Mouse (Mus musculus) limb, embryonic 11.5 days (tissue): ENCODE measurements around the gene Gamt. TPM values are rescaled to one million over a fixed set of nuclear protein-coding genes. Genes with fewer than 3 reads are reported as not detected.
A peak's percentile ranks its signal among the peaks of the same experiment; 100 is the strongest.

Source experiments
- ATAC-seq: fragments of 200-750 bp; cut with Nextera tagmentation; 2 replicates; pipeline ENCODE4 v1.8.0; 2017; ENCODE audit warnings: low read depth; ENCODE audit not compliant: insufficient number of reproducible peaks, low FRiP score, low TSS enrichment
- DNase-seq: peaks from one replicate; pipeline ENCODE4 v3.0.0-alpha.2; 2015; ENCODE audit warnings: low spot score
- H3K27ac ChIP-seq: fragments of 300-500 bp; sonication (generic); replicated peaks from 2 replicates; pipeline ENCODE4 v1.5.1; 2014; ENCODE audit warnings: low read depth, mild to moderate bottlenecking, low read length
- H3K27me3 ChIP-seq: fragments of 300-500 bp; sonication (generic); 2 replicates; pipeline ENCODE4 v1.6.1; 2014; ENCODE audit warnings: mild to moderate bottlenecking, low read length, mixed read lengths; ENCODE audit not compliant: control insufficient read depth, insufficient read depth
- H3K36me3 ChIP-seq: fragments of 300-500 bp; sonication (generic); 2 replicates; pipeline ENCODE4 v1.6.1; 2014; ENCODE audit warnings: mild to moderate bottlenecking, low read length, moderate library complexity, mixed read lengths; ENCODE audit not compliant: control insufficient read depth, insufficient read depth
- H3K4me1 ChIP-seq: fragments of 300-500 bp; sonication (generic); 2 replicates; pipeline ENCODE4 v1.6.1; 2014; ENCODE audit warnings: low read length, mixed read lengths; ENCODE audit not compliant: control insufficient read depth, insufficient read depth
- H3K4me2 ChIP-seq: fragments of 300-500 bp; sonication (generic); 2 replicates; pipeline ENCODE4 v1.6.1; 2014; ENCODE audit warnings: low read depth, mild to moderate bottlenecking, moderate library complexity; ENCODE audit not compliant: severe bottlenecking
- H3K4me3 ChIP-seq: fragments of 300-500 bp; sonication (generic); 2 replicates; pipeline ENCODE4 v1.5.1; 2014; ENCODE audit warnings: low read depth, low read length
- H3K9ac ChIP-seq: fragments of 300-500 bp; sonication (generic); 2 replicates; pipeline ENCODE4 v1.6.1; 2014; ENCODE audit warnings: mild to moderate bottlenecking, low read length
- H3K9me3 ChIP-seq: fragments of 300-500 bp; sonication (generic); 2 replicates; pipeline ENCODE4 v1.6.1; 2016; ENCODE audit warnings: low read length; ENCODE audit not compliant: control insufficient read depth
- WGBS: fragments of 180-500 bp; shearing (Covaris S2); extraction: QIAGEN DNeasy Blood & Tissue Kit; methylation state at CpG from one replicate; pipeline ENCODE4 v1.1.7; 2014; 5-methylcytosine and 5-hydroxymethylcytosine counted together
- polyA plus RNA-seq: library from polyadenylated mRNA; unstranded; fragments of >200 nt; fragmentation: Nextera tagmentation; extraction: Ambion mirVana; gene quantifications from 2 replicates; pipeline ENCODE4 v1.2.1, GENCODE M21; 2014

Gene Gamt
- polyA plus RNA-seq, 1 experiment from 2014 or later, result 18.9 TPM

- peaks cover 30% of the 10 kb centered on the region for H3K36me3 ChIP-seq
- H3K27me3 ChIP-seq, result no peaks in the 10 kb centered on the region
- H3K4me2 ChIP-seq, result no peak overlapping the region
- WGBS, result 91% methylated on average over 14 of the region's 14 CpGs
- ATAC-seq, result no peak
- no peak overlapping the region for H3K4me3 ChIP-seq
- no peak overlapping the region for H3K9ac ChIP-seq
- no peak for DNase-seq
- H3K27ac ChIP-seq, result no peak overlapping the region
- H3K9me3 ChIP-seq, result no peaks in the 10 kb centered on the region
- H3K4me1 ChIP-seq, result peaks cover 17% of the 10 kb centered on the region
Observed at GRCm38 (mm10) chr10:80258752-80259462, 1.9 kb downstream of the Gamt start.

GRCm38 (mm10) chr10:80257936-80258335 is 2.9 kb downstream of the Gamt start:
- H3K4me1 ChIP-seq, result peaks cover 17% of the 10 kb centered on the region
- H3K27me3 ChIP-seq, result no peaks in the 10 kb centered on the region
- H3K36me3 ChIP-seq, result peaks cover 30% of the 10 kb centered on the region
- H3K27ac ChIP-seq, result no peak overlapping the region
- no peaks in the 10 kb centered on the region for H3K9me3 ChIP-seq
- no peak overlapping the region for H3K4me2 ChIP-seq
- DNase-seq (no peak), ATAC-seq (no peak)
- no peak overlapping the region for H3K9ac ChIP-seq
- WGBS, result 84% methylated on average over 2 of the region's 2 CpGs
- H3K4me3 ChIP-seq, result no peak overlapping the region

- no peaks in the 10 kb centered on the region for H3K9me3 ChIP-seq
- H3K27ac ChIP-seq, result no peak overlapping the region
- WGBS, result 93% methylated on average over 5 of the region's 5 CpGs
- H3K4me2 ChIP-seq, result no peak overlapping the region
- peaks cover 13% of the 10 kb centered on the region for H3K4me1 ChIP-seq
- DNase-seq (no peak), ATAC-seq (no peak)
- H3K9ac ChIP-seq, result no peak overlapping the region
- H3K36me3 ChIP-seq, result peaks cover 30% of the 10 kb centered on the region
- no peak overlapping the region for H3K4me3 ChIP-seq
- no peaks in the 10 kb centered on the region for H3K27me3 ChIP-seq
Observed at GRCm38 (mm10) chr10:80255881-80256535, 4.8 kb downstream of the Gamt start.

GRCm38 (mm10) chr10:80254331-80255297 is 6.2 kb downstream of the Gamt start:
- H3K4me2 ChIP-seq, result no peak overlapping the region
- H3K27ac ChIP-seq, result no peak overlapping the region
- H3K4me1 ChIP-seq, result peaks cover 8% of the 10 kb centered on the region
- WGBS, result 96% methylated on average over 26 of the region's 26 CpGs
- ATAC-seq, result no peak
- peaks cover 30% of the 10 kb centered on the region for H3K36me3 ChIP-seq
- no peak for DNase-seq
- H3K27me3 ChIP-seq, result no peaks in the 10 kb centered on the region
- no peaks in the 10 kb centered on the region for H3K9me3 ChIP-seq
- H3K9ac ChIP-seq, result no peak overlapping the region
- no peak overlapping the region for H3K4me3 ChIP-seq

- no peaks in the 10 kb centered on the region for H3K9me3 ChIP-seq
- H3K4me1 ChIP-seq, result peaks cover 5% of the 10 kb centered on the region
- DNase-seq (no peak), ATAC-seq (no peak)
- H3K36me3 ChIP-seq, result peaks cover 30% of the 10 kb centered on the region
- H3K4me3 ChIP-seq, result no peak overlapping the region
- no peaks in the 10 kb centered on the region for H3K27me3 ChIP-seq
- H3K27ac ChIP-seq, result no peak overlapping the region
- WGBS, result 85% methylated on average over 6 of the region's 6 CpGs
- no peak overlapping the region for H3K9ac ChIP-seq
- no peak overlapping the region for H3K4me2 ChIP-seq
Observed at GRCm38 (mm10) chr10:80253551-80253950, 7.3 kb downstream of the Gamt start.

GRCm38 (mm10) chr10:80252493-80253274 is 8.1 kb downstream of the Gamt start:
- Histone ChIP-seq H3K27ac (no peak overlapping the region), H3K9ac (no peak overlapping the region), H3K9me3 (no peaks in the 10 kb centered on the region), H3K4me3 (no peak overlapping the region), H3K36me3 (peaks cover 26% of the 10 kb centered on the region), H3K4me2 (no peak overlapping the region), H3K27me3 (no peaks in the 10 kb centered on the region), H3K4me1 (peaks cover 5% of the 10 kb centered on the region)
- 95% methylated on average over 11 of the region's 11 CpGs for WGBS
- no peak for ATAC-seq
- no peak for DNase-seq

GRCm38 (mm10) chr10:80252011-80252410 is 8.8 kb downstream of the Gamt start:
- H3K4me2 ChIP-seq, result no peak overlapping the region
- no peak for DNase-seq
- peaks cover 22% of the 10 kb centered on the region for H3K36me3 ChIP-seq
- no peak for ATAC-seq
- no peak overlapping the region for H3K27ac ChIP-seq
- no peak overlapping the region for H3K9ac ChIP-seq
- H3K9me3 ChIP-seq, result no peaks in the 10 kb centered on the region
- H3K4me1 ChIP-seq, result peaks cover 5% of the 10 kb centered on the region
- no peaks in the 10 kb centered on the region for H3K27me3 ChIP-seq
- no peak overlapping the region for H3K4me3 ChIP-seq

- no peak for ATAC-seq
- peak overlapping the region; percentile 66; the same call in 1 of the 2 replicates for H3K4me2 ChIP-seq
- no peaks in the 10 kb centered on the region for H3K27me3 ChIP-seq
Observed at GRCm38 (mm10) chr10:80250573-80250972, 10.2 kb downstream of the Gamt start.

More at GRCm38 (mm10) chr10:80250573-80250972, 10.2 kb downstream of the Gamt start:
- no peak for DNase-seq
- H3K4me1 ChIP-seq, result peaks cover 5% of the 10 kb centered on the region
- no peaks in the 10 kb centered on the region for H3K9me3 ChIP-seq
- no peak overlapping the region for H3K9ac ChIP-seq
- 86% methylated on average over 4 of the region's 4 CpGs for WGBS
- no peak overlapping the region for H3K4me3 ChIP-seq
- no peak overlapping the region for H3K27ac ChIP-seq
- peaks cover 13% of the 10 kb centered on the region for H3K36me3 ChIP-seq
